Mouse (Mus musculus) liver, embryonic 15.5 days (tissue): ENCODE measurements at regions not wholly inside any gene's neighbourhood (a gene's known extent, or its start where the extent isn't known, plus 50 kb on each side); places are given as distances from the start of the nearest gene placed in this dataset.

Source experiments
- ATAC-seq: fragments of 200-750 bp; cut with Nextera tagmentation; 2 replicates; pipeline ENCODE4 v1.8.0; 2017; ENCODE audit warnings: moderate number of reproducible peaks, mild to moderate bottlenecking, moderate library complexity; ENCODE audit not compliant: insufficient read depth
- H3K27ac ChIP-seq: fragments of 300-500 bp; sonication (generic); replicated peaks from 2 replicates; pipeline ENCODE4 v1.5.1; 2015; ENCODE audit warnings: mild to moderate bottlenecking, inconsistent platforms
- H3K27me3 ChIP-seq: fragments of 300-500 bp; sonication (generic); 2 replicates; pipeline ENCODE4 v1.6.1; 2015; ENCODE audit warnings: mild to moderate bottlenecking, inconsistent platforms
- H3K36me3 ChIP-seq: fragments of 300-500 bp; sonication (generic); replicated peaks from 2 replicates; pipeline ENCODE4 v1.6.1; 2015; ENCODE audit warnings: moderate library complexity, mild to moderate bottlenecking, inconsistent platforms
- H3K4me1 ChIP-seq: fragments of 300-500 bp; sonication (generic); replicated peaks from 2 replicates; pipeline ENCODE4 v1.6.1; 2015; ENCODE audit warnings: inconsistent platforms
- H3K4me2 ChIP-seq: fragments of 300-500 bp; sonication (generic); 2 replicates; pipeline ENCODE4 v1.6.1; 2015; ENCODE audit warnings: moderate library complexity, mild to moderate bottlenecking, inconsistent platforms
- H3K4me3 ChIP-seq: fragments of 300-500 bp; sonication (generic); replicated peaks from 2 replicates; pipeline ENCODE4 v1.5.1; 2015; ENCODE audit warnings: mild to moderate bottlenecking, inconsistent platforms
- H3K9ac ChIP-seq: fragments of 300-500 bp; sonication (generic); 2 replicates; pipeline ENCODE4 v1.6.1; 2015; ENCODE audit warnings: moderate library complexity, mild to moderate bottlenecking, inconsistent platforms
- H3K9me3 ChIP-seq: fragments of 300-500 bp; sonication (generic); replicated peaks from 2 replicates; pipeline ENCODE4 v1.6.1; 2016; ENCODE audit warnings: inconsistent platforms
- WGBS: fragments of 180-500 bp; shearing (Covaris S2); methylation state at CpG from one replicate; pipeline ENCODE4 v1.1.7; 2015; ENCODE audit warnings: mixed read lengths; ENCODE audit not compliant: insufficient replicate concordance; 5-methylcytosine and 5-hydroxymethylcytosine counted together

DNA sequence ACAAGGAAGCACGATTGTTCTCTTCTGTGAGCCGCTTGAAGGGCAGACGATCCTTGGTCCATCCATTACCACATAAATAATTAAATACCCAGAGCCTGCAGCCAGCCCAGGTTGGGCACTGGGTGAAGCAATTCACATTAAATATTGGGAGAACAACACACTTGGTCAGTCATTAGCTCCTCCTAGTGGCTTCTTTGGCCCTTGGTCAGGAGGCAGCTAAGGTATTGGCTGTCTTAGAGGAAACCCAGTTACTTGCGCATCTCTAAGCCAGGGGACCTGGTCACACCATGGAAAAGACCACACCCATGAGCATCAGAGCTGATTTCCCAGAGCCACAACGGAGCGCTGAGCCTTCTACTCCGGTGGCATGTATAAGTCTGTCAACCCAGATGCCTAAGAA, 433.2 kb downstream of the Epha4 start:
- Histone ChIP-seq H3K36me3 (no peaks in the 10 kb centered on the region), H3K4me3 (no peak overlapping the region), H3K4me2 (no peak overlapping the region), H3K9me3 (no peaks in the 10 kb centered on the region), H3K4me1 (peaks cover 4% of the 10 kb centered on the region; the same call in 1 of the 2 replicates), H3K27me3 (no peaks in the 10 kb centered on the region), H3K9ac (no peak overlapping the region), H3K27ac (no peak overlapping the region)
- ATAC-seq = no peak
- WGBS = 46% methylated on average over 7 of the region's 7 CpGs

DNA sequence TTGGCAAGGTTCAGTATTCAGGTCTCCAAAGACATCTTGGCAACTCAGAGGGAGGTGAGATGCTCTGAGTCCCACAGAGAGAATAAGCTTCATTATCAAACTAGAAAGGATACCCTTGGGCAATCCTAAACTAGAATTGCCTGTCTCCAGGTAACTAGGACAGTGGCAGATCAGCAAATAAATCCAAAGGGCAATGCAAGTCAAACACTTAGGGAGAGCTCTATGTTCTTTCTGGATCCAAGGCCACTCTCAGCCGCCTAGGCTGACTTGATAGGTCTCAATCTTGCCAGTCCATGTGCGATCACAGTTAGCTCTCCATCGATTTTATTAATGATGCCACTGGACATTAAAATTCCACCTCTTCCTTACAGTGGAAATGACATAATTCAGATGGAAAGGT, 432.5 kb downstream of the Epha4 start:
- WGBS = 42% methylated on average over 3 of the region's 3 CpGs
- no peaks in the 10 kb centered on the region for H3K27me3 ChIP-seq
- no peak overlapping the region for H3K27ac ChIP-seq
- no peak for ATAC-seq
- H3K4me1 ChIP-seq = peaks cover 4% of the 10 kb centered on the region; the same call in 1 of the 2 replicates
- H3K4me2 ChIP-seq = no peak overlapping the region
- no peaks in the 10 kb centered on the region for H3K36me3 ChIP-seq
- H3K9ac ChIP-seq = no peak overlapping the region
- H3K4me3 ChIP-seq = no peak overlapping the region
- H3K9me3 ChIP-seq = no peaks in the 10 kb centered on the region

DNA sequence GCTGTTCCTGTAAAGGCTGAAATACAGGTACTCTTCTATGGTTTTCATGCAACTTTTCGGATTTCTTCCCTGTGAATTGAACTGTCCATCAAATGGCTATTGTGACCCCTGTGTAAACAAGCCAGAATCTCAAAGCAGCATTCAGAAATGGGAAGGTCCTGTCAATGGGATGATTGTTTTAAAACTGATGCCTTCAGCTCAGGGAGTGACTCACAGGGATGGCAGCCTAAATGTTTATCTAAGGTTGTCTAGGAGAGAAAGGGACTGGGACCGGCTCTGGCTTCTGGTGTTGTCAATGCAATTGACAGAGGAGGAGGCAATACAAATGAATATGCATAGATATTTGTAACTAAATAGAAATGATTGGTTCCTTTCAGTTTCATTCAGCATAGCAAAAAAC, 421.3 kb downstream of the Epha4 start:
- Histone ChIP-seq H3K4me2 (no peak overlapping the region), H3K4me3 (no peak overlapping the region), H3K9ac (no peak overlapping the region), H3K27ac (no peak overlapping the region), H3K27me3 (no peaks in the 10 kb centered on the region), H3K4me1 (no peaks in the 10 kb centered on the region), H3K36me3 (no peaks in the 10 kb centered on the region), H3K9me3 (no peaks in the 10 kb centered on the region)
- ATAC-seq = no peak
- WGBS = 46% methylated on average over 2 of the region's 2 CpGs

DNA sequence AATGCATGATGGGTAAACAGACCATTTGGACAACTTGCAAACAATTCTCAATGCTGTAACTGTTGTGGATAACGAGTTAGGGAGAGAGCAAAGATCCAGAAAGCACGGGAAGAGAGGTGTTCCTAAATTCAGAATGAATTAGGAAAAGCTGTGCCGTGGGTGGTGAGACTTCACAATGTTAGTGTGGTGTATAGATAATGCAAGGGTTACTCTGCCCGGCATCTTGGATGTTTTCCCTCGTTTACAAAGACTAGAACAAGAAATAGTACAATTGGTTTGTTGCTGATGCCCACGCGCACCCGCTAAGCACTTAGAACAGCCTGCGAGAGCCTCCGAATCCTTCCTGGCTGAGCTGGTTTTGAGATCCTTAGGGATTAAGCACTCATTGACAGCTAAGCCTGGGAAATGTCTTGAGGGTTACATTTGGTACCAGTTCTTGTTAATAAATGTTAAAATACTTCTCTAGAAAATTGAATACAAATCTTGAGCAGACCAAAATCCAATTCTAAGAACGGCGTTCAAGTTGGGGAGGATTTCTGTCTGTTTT, 413.1 kb downstream of the Epha4 start:
- Histone ChIP-seq H3K9ac (no peak overlapping the region), H3K4me1 (no peaks in the 10 kb centered on the region), H3K36me3 (no peaks in the 10 kb centered on the region), H3K9me3 (no peaks in the 10 kb centered on the region), H3K27me3 (no peaks in the 10 kb centered on the region), H3K4me2 (no peak overlapping the region), H3K4me3 (no peak overlapping the region), H3K27ac (no peak overlapping the region)
- no peak for ATAC-seq
- WGBS = 63% methylated on average over 12 of the region's 12 CpGs

DNA sequence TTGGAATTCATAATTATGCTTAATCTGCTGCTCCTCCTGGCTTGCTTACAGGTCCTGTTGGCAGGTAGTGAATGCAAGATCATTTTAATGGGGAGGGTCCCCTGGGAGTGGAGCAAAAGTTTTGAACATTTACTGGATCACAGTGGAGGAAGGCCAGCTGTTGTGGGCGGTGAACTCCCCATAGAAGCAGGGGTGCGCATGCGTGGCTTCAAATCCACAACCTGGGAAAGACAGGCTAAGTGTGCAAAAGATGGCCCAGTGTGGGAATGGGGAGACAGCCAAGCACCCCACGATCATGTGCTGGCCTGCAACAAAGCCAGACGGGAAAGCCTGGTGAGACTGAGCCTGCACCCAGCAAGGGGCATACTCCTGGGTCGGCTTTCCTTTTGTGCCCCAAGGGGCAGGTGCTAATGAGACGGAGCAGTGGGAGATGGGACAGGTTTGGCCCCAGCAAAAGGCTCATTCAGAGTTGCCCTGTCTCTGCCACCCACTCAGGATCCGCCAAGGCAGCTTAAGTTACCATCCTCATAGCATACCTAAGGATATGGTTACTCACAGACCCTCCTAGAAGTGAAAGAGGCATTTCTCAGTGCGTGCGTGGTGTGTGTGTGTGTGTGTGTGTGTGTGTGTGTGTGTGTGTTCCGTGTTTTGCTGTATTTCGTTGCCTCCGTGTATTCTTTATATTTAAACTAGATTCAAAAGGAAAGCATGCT, 412.3 kb downstream of the Epha4 start:
- Histone ChIP-seq H3K9ac (no peak overlapping the region), H3K36me3 (no peaks in the 10 kb centered on the region), H3K27me3 (no peaks in the 10 kb centered on the region), H3K4me1 (no peaks in the 10 kb centered on the region), H3K9me3 (no peaks in the 10 kb centered on the region), H3K4me3 (no peak overlapping the region), H3K27ac (no peak overlapping the region), H3K4me2 (no peak overlapping the region)
- ATAC-seq = no peak
- 51% methylated on average over 13 of the region's 13 CpGs for WGBS

DNA sequence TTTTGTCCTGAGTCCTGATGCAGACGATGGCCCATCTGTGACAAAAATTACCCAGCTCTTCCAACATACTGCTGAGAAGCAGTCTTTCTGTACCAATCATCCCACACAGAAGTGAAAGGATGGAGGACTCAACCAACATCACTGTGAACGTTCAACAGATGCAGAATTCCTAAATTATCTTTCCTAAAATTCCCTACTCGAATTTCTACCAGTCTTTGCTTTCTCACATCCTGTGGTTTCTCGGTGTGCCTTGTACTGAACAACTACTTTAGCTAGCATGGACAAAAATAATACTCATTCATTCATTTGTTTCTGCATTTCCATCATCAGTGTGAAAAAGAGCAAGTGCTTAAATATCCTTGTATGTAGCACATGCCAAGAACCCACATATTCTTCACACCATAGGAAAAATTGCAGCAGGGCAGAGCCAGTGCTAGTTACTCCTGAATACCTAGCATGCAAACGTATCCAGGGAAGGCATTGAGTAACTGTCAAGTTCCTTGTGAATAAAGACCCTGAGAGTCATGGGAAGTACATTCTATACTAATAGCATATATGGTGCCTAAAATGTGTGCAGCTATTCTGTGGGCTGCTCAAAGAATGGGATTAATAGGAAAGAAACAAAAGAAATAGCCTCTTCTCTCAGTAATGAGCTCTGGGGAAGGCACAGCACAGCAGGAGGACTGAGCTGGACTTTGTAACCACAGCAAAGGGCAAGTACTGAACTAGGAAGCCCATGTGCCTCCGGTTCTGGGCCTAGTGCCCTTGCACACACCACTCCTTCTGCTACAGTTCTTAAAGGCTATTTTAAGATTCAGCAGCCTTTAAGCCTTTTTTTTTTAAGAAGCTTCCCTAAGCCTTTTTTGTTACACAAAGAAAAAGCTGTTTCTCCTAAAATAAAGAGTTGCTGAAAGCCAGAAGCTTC, 404.8 kb downstream of the Epha4 start:
- Histone ChIP-seq H3K4me2 (no peak overlapping the region), H3K27ac (no peak overlapping the region), H3K9ac (no peak overlapping the region), H3K27me3 (no peaks in the 10 kb centered on the region), H3K9me3 (no peaks in the 10 kb centered on the region), H3K4me3 (no peak overlapping the region), H3K4me1 (no peaks in the 10 kb centered on the region), H3K36me3 (no peaks in the 10 kb centered on the region)
- no peak for ATAC-seq
- 36% methylated on average over 6 of the region's 6 CpGs for WGBS

DNA sequence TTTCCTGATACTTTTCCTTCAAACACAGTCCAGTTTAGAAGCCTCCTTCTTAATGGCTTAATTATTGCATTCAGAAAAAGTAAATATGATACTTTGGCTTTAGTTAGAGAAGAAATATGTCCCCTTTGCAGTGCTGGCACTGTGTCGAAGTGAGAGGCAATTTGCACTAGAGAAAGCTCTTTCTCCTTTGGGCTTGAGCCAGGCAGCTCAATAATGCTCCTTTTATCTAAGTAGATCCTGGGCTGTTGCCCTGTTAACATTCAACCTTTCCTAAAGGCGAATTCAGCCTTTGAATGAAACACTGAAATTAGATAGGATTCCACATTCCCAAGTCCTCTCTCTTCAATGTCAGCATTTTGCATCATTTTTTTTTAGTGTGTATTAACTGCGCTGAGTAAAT, 386.5 kb downstream of the Epha4 start:
- H3K4me3 ChIP-seq = no peak overlapping the region
- no peak overlapping the region for H3K9ac ChIP-seq
- no peaks in the 10 kb centered on the region for H3K4me1 ChIP-seq
- H3K4me2 ChIP-seq = no peak overlapping the region
- ATAC-seq = no peak
- 46% methylated on average over 3 of the region's 3 CpGs for WGBS
- H3K36me3 ChIP-seq = no peaks in the 10 kb centered on the region
- H3K9me3 ChIP-seq = no peaks in the 10 kb centered on the region
- H3K27ac ChIP-seq = no peak overlapping the region
- H3K27me3 ChIP-seq = no peaks in the 10 kb centered on the region

DNA sequence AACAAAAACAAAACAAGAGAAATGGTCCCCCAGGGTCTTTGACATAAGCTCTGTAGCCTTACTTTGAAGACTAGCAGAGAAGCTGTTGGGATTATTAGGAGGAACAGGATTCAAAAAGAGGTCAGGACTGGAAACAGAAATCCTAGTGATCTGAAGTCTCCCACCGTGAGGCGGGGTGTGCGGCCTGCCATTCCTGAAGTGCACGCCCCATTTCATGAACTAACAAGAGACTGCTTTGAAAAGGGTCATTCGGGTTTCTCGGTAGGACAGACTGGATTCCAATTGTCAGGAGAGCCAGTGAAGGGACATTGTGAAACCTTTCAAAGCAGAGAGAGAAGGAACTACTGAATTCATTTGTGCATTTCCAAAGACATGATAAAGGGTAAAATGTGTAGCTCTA, 377.2 kb downstream of the Epha4 start:
- H3K27me3 ChIP-seq = no peaks in the 10 kb centered on the region
- no peaks in the 10 kb centered on the region for H3K9me3 ChIP-seq
- no peak overlapping the region for H3K4me2 ChIP-seq
- no peak overlapping the region for H3K27ac ChIP-seq
- no peaks in the 10 kb centered on the region for H3K4me1 ChIP-seq
- no peaks in the 10 kb centered on the region for H3K36me3 ChIP-seq
- no peak overlapping the region for H3K9ac ChIP-seq
- ATAC-seq = no peak
- WGBS = 73% methylated on average over 6 of the region's 6 CpGs
- no peak overlapping the region for H3K4me3 ChIP-seq

DNA sequence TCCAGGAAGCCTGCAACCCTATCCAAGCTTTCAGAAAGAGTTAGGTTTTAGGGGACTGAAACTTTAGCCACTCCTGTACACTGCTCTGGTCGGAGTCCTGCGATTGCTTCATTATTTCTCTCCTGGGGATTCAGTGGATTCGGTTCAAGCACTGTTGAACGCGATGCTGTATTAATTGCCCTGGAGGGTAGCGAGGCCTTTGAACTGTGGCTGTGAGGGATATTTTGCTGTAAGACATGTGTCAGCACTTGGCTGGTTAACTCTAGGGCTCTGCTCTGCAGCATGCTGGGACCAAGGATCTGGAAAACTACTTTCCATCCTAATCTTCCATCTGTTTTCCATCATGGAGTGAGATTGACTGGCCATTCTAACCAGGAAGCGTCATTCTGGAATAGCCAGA, 374.0 kb downstream of the Epha4 start:
- no peak overlapping the region for H3K9ac ChIP-seq
- ATAC-seq = no peak
- 70% methylated on average over 7 of the region's 7 CpGs for WGBS
- no peaks in the 10 kb centered on the region for H3K9me3 ChIP-seq
- H3K27me3 ChIP-seq = no peaks in the 10 kb centered on the region
- H3K4me2 ChIP-seq = no peak overlapping the region
- no peaks in the 10 kb centered on the region for H3K36me3 ChIP-seq
- no peaks in the 10 kb centered on the region for H3K4me1 ChIP-seq
- H3K4me3 ChIP-seq = no peak overlapping the region
- no peak overlapping the region for H3K27ac ChIP-seq

DNA sequence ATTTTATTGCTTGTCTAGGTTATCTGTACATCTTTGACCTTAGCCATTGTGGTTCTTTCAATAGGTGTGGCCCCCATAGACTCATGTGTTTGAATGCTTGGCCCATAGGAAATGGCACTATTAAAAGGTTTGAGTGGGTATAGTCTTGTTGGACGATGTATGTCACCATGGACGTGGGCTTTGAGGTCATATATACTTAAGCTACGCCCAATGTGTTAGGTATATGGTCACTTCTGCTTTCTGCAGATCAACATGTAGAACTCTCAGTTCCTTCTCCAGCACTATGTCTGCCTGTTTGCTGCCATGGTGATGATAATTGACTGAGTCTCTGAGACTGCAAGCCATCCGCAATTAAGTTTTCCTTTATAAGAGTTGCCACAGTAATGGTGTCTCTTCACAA, 366.8 kb downstream of the Epha4 start:
- no peaks in the 10 kb centered on the region for H3K4me1 ChIP-seq
- no peak overlapping the region for H3K27ac ChIP-seq
- no peak overlapping the region for H3K4me3 ChIP-seq
- 69% methylated on average over 4 of the region's 4 CpGs for WGBS
- no peak overlapping the region for H3K9ac ChIP-seq
- no peaks in the 10 kb centered on the region for H3K36me3 ChIP-seq
- H3K4me2 ChIP-seq = no peak overlapping the region
- no peaks in the 10 kb centered on the region for H3K27me3 ChIP-seq
- ATAC-seq = no peak
- H3K9me3 ChIP-seq = no peaks in the 10 kb centered on the region

DNA sequence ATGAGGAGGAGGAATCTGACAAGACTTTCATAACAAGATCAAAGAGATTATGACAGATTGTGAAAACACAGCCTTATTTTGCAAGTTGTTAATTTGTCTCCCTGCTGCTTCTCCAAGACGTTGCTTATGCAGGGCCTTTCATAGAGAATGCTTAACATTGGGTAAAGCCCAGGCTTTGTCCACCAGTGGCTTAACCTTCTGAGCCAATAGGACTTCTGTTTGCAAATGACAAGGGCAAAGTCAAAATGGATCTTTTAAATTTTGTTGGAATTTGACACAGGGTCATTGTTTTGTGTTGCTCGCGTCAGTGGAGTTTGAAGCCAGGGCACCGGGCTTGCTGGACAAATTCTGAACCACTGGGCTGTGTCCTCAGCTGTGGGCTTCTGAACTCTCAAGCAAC, 346.6 kb downstream of the Epha4 start:
- Histone ChIP-seq H3K4me3 (no peak overlapping the region), H3K27me3 (no peaks in the 10 kb centered on the region), H3K4me2 (no peak overlapping the region), H3K36me3 (no peaks in the 10 kb centered on the region), H3K9me3 (no peaks in the 10 kb centered on the region), H3K9ac (no peak overlapping the region), H3K27ac (no peak overlapping the region), H3K4me1 (no peaks in the 10 kb centered on the region)
- ATAC-seq = no peak
- WGBS = 67% methylated on average over 4 of the region's 4 CpGs
